Mouse (Mus musculus): ENCODE data around the gene Tcl1b3.
"Not testable (repeated sequence)": the region's sequence is repeated elsewhere in the genome, so short reads cannot be mapped to it uniquely, and the experiment has no call there.

DNA sequence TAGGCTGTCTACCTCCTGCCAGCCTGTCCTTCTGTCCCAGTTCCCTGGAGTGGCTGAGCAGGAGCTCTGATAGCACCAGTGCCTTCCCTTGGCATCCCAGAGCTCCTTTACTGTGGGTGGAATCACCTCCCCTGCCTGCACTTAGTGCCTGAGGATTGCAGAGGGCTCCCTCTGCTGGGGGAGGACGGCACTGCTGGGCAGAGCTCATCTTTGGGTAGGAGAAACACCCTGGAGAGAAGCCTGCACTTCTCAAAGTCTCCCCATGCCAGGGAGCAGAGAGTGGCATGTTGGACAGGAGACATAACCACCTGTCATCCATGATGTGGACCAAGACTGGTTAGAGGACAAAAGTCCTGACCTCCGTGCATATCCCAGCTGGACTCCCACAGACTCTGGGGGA is 1.9 kb upstream of the Tcl1b3 start:
- TF ChIP-seq POLR2A (IDR thresholded peaks at IDR 0.05; ENCODE audit: borderline replicate concordance, control insufficient read depth, low read depth, low read length) = not testable (repeated sequence)
- TF ChIP-seq CTCF (IDR thresholded peaks at IDR 0.05; ENCODE audit: control insufficient read depth, insufficient read depth, low read length) = peak; percentile 17; the same call in 1 of the 2 replicates
